ENCODE assay signal across 8 mouse cellular contexts in the genomic region with DNA sequence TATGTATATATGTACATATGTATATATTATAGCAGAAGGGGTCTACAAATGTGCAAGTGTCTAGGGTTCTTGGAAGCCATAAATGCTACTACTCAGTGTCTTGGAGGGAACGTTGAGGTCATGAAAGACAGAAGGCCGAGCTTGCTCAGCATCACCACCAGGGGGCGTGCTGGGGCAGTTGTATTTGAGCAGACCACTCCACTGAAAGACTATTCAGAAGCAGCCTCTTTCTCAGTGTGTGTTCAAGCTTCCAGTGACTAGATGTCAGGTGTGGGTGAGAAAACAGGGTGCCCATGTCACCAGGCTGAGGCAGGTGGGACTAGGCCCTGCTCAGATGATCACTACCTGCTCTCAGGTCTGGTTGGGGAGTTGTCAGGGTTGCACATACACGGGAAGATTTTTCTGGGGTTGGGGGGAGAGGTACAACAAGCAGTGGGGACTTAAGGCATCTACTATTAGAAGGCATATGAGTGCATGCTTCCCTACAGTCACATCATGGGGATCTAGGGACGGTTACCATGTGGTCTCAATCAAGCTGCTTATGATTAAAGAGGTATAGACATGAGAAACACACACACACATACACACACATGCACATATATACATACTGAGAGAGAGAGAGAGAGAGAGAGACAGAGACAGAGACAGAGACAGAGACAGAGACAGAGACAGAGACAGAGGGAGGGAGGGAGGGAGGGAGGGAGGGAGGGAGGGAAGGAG.
A peak's percentile ranks its signal among the peaks of the same experiment; 100 is the strongest.
DNase-seq lines count a peak whose midpoint lies in the region; ATAC-seq and TF ChIP-seq lines count a peak whose summit lies in the region.

No protein-coding gene starts in this region.

- peak; percentile 62 for TF ChIP-seq RAD21 in CH12.LX (IDR thresholded peaks at IDR 0.05; ENCODE audit: low read depth, low read length)

- no peak overlapping the region for H3K4me3 ChIP-seq in CH12.LX (replicated peaks in 1 of 3; ENCODE audit: low read depth in 2 of 3, low read length in 2 of 3, poor library complexity in 1 of 3)
- no peak overlapping the region for H3K4me3 ChIP-seq in lung, embryonic 15.5 days

- dilution Hi-C loops in CH12.LX (cut with MboI; ENCODE audit: extremely low pct_ligation_motif_present, extremely low pct_unique_long_range_greater_than_20kb, low sequenced_read_pairs), result no loop called here

- 29% methylated on average over 5 of the region's 5 CpGs for WGBS in lung, embryonic 15.5 days

- no peaks in the 10 kb centered on the region for H3K4me1 ChIP-seq in CH12.LX (ENCODE audit: control insufficient read depth in 1 of 2, insufficient read depth in 2 of 2)
- H3K4me1 ChIP-seq in lung, embryonic 15.5 days, result 0 out of 2 replicates have a peak, but pooled peaks cover 4% of the 10 kb centered on the region

- no peaks in the 10 kb centered on the region for H3K36me3 ChIP-seq in CH12.LX (replicated peaks in 1 of 2; ENCODE audit: control insufficient read depth in 1 of 2, insufficient read depth in 1 of 2, low read length in 1 of 2)
- H3K36me3 ChIP-seq in lung, embryonic 15.5 days, result no peaks in the 10 kb centered on the region

- H3K27me3 ChIP-seq in CH12.LX (replicated peaks), result no peaks in the 10 kb centered on the region
- no peaks in the 10 kb centered on the region for H3K27me3 ChIP-seq in lung, embryonic 15.5 days

- no peaks in the 10 kb centered on the region for H3K9me3 ChIP-seq in CH12.LX (replicated peaks; ENCODE audit: low read length)
- no peaks in the 10 kb centered on the region for H3K9me3 ChIP-seq in lung, embryonic 15.5 days

- TF ChIP-seq POLR2A in CH12.LX (IDR thresholded peaks at IDR 0.05; ENCODE audit: low read depth, low read length), result no peak

- no peak overlapping the region for H3K4me2 ChIP-seq in CH12.LX (ENCODE audit: insufficient read depth, low read depth, poor library complexity, severe bottlenecking)
- no peak overlapping the region for H3K4me2 ChIP-seq in lung, embryonic 15.5 days

- peak; percentile 63 for DNase-seq in CH12.LX (ENCODE audit: extremely low read depth)
- peak; percentile 86 for DNase-seq in adrenal gland, postnatal 25 days
- DNase-seq in embryo, embryonic 9.5 days (ENCODE audit: extremely low spot score), result peak; percentile 68
- DNase-seq in heart, adult 8-10 months (ENCODE audit: low spot score), result peak; percentile 60
- DNase-seq in layer of hippocampus, adult 11-12 months (ENCODE audit: low spot score), result peak; percentile 60
- DNase-seq in ovary, adult 18-20 months (ENCODE audit: low spot score), result peak; percentile 14
- peak; percentile 85 for DNase-seq in thymus, postnatal 4 days

- H3K9ac ChIP-seq in CH12.LX (ENCODE audit: insufficient read depth, low read depth), result no peak overlapping the region
- H3K9ac ChIP-seq in lung, embryonic 15.5 days, result no peak overlapping the region

- ATAC-seq in lung, embryonic 15.5 days (ENCODE audit: borderline replicate concordance, extremely low read depth, low FRiP score, low TSS enrichment), result peak; percentile 39; the same call in 1 of the 2 replicates

- H3K27ac ChIP-seq in CH12.LX (ENCODE audit: insufficient read depth, low read depth), result no peak overlapping the region
- H3K27ac ChIP-seq in lung, embryonic 15.5 days, result no peak overlapping the region

- TF ChIP-seq EP300 in CH12.LX (IDR thresholded peaks at IDR 0.05; ENCODE audit: low read length), result no peak

- peak; percentile 84 to 93 for TF ChIP-seq CTCF in CH12.LX (conservative IDR thresholded peaks at IDR 0.05 in 1 of 2, IDR thresholded peaks at IDR 0.05 in 1 of 2; ENCODE audit: low read depth in 2 of 2, low read length in 2 of 2)

- in situ Hi-C loops in CH12.LX (cut with MboI; ENCODE audit: low pct_ligation_motif_present, low pct_unique_long_range_greater_than_20kb, low sequenced_read_pairs), result no loop called here

- H3K79me2 ChIP-seq in CH12.LX (replicated peaks; ENCODE audit: control insufficient read depth, extremely low read depth, insufficient read depth, poor library complexity, severe bottlenecking), result no peaks in the 10 kb centered on the region

TF ChIP-seq in CH12.LX, 34 proteins besides CTCF, POLR2A, EP300 and RAD21:
- TF ChIP-seq SMC3 (IDR thresholded peaks at IDR 0.05; ENCODE audit: low read depth, low read length), result peak; percentile 65
- TF ChIP-seq NRF1 (IDR thresholded peaks at IDR 0.05; ENCODE audit: low read depth, low read length), result no peak
- no peak for TF ChIP-seq USF1 (IDR thresholded peaks at IDR 0.05; ENCODE audit: low read depth, low read length)
- no peak for TF ChIP-seq JUN (IDR thresholded peaks at IDR 0.05; ENCODE audit: insufficient read depth, low read depth, low read length)
- TF ChIP-seq MXI1 (IDR thresholded peaks at IDR 0.05; ENCODE audit: low read depth, low read length), result no peak
TF ChIP-seq in CH12.LX: peak in this region for 1.

Comparison
In these comparisons a context has a peak if more than half of its experiments do, and no peak if none do; other contexts are left out.
1. DNase-seq: peak in every context shown above with its lines; median percentile 86 in adrenal gland, postnatal 25 days; 85 in thymus, postnatal 4 days; 68 in embryo, embryonic 9.5 days; 63 in CH12.LX; 60 in heart, adult 8-10 months; 60 in layer of hippocampus, adult 11-12 months; 14 in ovary, adult 18-20 months.